Mouse (Mus musculus) heart, postnatal 10 days (tissue): Measurements from ENCODE around the gene Angptl7. TPM values are rescaled to one million over a fixed set of nuclear protein-coding genes. Genes with fewer than 3 reads are reported as not detected.
A peak's percentile ranks its signal among the peaks of the same experiment; 100 is the strongest.

Source experiments
- DNase-seq, 2 experiments: peaks; one replicate each; pipeline ENCODE4 v3.0.0; 2021
- intact Hi-C: fragments of 180-260 bp; cut with DNase I; formaldehyde crosslinking; loops from one replicate; pipeline ENCODE4 v1.15.1; 2025
- total RNA-seq, 2 experiments: library from RNA; stranded (reverse); gene quantifications; 2 replicates each; pipeline ENCODE4 v1.2.3; 2021

Gene Angptl7
- total RNA-seq, 2 experiments from 2014 or later = 3.3 to 4.8 TPM

GRCm38 (mm10) chr4:148495874-148496689 is 4.2 kb downstream of the Angptl7 start:
- no peak for DNase-seq
- intact Hi-C loops = no loop called here

DNA sequence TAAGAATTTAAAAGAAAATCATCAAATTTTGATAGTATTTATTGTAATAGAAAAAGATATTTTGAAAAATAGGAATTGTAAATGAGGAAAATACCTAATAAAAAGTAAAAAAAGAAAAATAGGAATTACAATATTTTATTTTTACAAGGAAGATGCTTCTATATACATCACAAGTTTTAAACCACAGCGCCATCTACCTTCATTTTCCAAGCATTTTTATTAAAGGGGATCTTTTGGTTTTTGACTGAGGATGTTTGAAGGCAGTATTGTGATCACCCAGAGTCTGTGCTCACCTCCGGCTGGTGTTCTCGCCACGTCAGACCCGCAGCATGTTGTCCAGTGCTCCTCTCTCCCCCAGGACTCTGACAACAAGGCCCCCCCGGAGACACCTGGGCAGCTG is 5.1 kb downstream of the Angptl7 start:
- intact Hi-C loops = no loop called here
- DNase-seq = no peak

DNA sequence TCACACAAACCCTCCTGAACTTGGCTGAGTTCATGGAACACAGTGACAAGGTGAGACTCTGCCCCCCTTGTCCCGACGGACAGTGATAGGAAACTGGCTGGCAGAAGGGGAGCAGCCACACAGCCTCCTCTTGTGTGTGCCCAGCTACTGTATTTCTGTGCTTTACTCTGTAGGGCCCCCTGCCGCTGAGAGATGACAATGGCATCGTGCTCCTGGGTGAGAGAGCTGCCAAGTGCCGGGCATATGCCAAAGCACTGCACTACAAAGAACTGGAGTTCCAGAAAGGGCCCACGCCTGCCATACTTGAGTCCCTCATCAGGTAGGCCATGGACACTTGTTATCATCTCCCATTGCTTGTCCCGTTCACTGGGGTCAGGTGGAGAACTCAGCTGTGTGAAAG is 8.8 kb downstream of the Angptl7 start:
- intact Hi-C loops = no loop called here
- DNase-seq = no peak

GRCm38 (mm10) chr4:148490502-148490901 is 9.8 kb downstream of the Angptl7 start:
- peak; percentile 29 to 31 for DNase-seq
- intact Hi-C loops = no loop called here

- intact Hi-C loops = no loop called here
- no peak for DNase-seq
Measured at GRCm38 (mm10) chr4:148487841-148488240, 12.4 kb downstream of the Angptl7 start.

DNA sequence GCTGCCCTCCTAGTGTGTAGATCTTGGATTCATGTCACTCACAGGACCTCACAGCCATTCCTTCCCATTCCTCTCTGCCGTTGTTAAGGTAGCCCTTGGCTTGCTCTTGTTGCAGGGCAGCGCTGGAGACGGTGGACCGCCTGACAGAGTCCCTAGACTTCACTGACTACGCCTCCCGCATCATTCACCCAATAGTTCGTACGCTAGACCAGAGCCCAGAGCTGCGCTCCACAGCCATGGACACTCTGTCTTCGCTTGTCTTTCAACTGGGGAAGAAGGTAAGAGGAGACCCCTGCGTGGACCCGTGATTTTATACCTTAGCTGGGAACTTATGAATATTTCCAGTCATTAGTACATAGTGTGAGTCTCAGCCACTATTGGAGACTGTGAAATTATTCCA is 15.7 kb downstream of the Angptl7 start:
- intact Hi-C loops = no loop called here
- no peak for DNase-seq

- intact Hi-C loops = no loop called here
- DNase-seq = no peak
Measured at GRCm38 (mm10) chr4:148481557-148482168, 18.6 kb downstream of the Angptl7 start.

DNA sequence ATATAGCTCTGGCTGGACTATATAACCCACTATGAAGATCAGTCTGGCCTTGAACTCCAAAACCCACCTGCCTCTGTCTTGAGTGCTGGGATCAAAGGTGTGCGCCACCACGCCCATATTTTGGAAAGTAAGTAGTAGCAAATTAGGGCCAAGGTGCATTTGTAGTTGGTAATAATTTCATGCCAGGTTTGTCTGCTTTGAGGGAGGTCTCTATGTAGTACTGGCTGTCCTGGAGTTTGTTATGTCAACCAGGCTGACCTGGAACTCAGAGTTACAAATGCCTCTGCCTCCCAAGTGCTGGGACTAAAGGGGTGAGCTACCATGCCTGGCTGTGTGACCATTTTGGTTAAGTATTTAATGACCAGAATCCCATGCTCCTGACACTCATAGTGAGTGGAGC is 20.0 kb downstream of the Angptl7 start:
- DNase-seq = no peak
- intact Hi-C loops = no loop called here

DNA sequence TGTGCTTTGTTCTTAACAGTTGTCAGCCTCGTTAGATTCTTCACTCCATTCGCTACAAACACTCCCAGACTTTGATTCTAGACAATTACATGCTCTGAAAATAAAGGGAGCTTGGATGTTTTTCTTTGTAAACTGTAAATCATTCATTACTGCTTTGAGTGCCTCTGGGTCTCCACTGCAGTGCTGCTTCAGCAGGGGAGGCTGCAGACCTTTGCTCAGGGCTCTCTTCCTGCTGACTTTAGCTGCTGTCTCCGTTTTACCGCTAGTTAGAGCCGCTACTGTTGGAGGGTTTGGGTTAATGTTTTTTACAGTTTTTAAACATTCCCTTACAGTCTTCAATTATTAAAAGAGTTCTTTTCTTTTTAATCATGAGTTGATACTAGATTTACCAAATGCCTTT is 26.8 kb downstream of the Angptl7 start:
- intact Hi-C loops = no loop called here
- no peak for DNase-seq

- DNase-seq = no peak
- intact Hi-C loops = no loop called here
Measured at GRCm38 (mm10) chr4:148472436-148473174, 27.7 kb downstream of the Angptl7 start.

GRCm38 (mm10) chr4:148471363-148471806 is 28.9 kb downstream of the Angptl7 start:
- no peak for DNase-seq
- intact Hi-C loops = no loop called here

- DNase-seq = peak in 1 of 2 experiments; percentile 16
- intact Hi-C loops = no loop called here
Measured at GRCm38 (mm10) chr4:148469487-148470252, 30.6 kb downstream of the Angptl7 start.

DNA sequence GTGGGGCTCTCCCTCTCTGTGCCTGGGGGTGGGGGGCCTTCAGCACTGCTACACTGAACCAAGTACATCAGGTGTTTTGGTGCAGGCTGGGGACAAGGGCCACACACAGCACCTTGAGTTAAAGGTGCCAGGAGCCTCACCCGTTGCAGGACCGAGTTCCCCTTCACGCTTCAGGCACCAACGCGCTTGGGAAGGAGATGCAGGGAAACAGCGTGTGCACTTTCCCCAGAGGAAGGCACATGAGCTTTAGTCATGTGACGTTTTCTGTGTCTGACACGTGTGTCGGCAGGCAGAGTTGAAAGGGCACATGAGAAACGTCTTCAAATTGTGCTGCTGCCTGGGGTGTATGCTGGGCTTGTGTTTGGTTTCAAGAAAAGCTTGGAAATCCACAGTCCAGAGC is 31.9 kb downstream of the Angptl7 start:
- DNase-seq = no peak
- intact Hi-C loops = no loop called here

DNA sequence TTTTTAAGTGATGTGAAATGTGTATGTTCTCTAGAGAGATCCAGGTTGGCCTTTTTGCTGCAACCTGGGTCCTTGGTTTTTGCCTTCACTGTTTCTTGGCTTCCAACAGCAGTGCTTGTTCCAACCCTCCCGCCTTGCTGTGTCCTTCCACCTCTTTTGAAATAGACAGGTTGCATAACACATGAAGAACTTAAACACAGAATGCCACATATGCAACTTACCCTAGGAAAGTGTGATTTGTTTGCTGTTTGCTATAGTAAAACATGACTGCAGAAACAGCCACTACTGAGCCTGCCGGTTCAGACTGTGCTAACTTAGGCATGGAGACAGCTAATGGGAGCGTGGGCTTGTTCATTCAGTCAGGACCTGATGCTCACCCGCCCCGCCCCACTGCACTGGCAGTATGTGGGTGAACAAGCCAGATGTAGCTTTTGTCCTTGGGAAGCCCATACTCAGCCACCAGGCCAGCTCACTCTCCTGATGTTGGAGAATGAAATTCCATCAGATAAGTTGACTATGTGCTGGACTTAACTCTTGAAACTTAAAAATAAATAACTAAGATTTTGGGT is 33.7 kb downstream of the Angptl7 start:
- DNase-seq = no peak
- intact Hi-C loops = no loop called here

- intact Hi-C loops = no loop called here
Measured at GRCm38 (mm10) chr4:148464869-148465268, 35.4 kb downstream of the Angptl7 start.

GRCm38 (mm10) chr4:148464301-148464700 is 36.0 kb downstream of the Angptl7 start:
- intact Hi-C loops = no loop called here
- no peak for DNase-seq

More at GRCm38 (mm10) chr4:148464869-148465268, 35.4 kb downstream of the Angptl7 start:
- DNase-seq = no peak

DNA sequence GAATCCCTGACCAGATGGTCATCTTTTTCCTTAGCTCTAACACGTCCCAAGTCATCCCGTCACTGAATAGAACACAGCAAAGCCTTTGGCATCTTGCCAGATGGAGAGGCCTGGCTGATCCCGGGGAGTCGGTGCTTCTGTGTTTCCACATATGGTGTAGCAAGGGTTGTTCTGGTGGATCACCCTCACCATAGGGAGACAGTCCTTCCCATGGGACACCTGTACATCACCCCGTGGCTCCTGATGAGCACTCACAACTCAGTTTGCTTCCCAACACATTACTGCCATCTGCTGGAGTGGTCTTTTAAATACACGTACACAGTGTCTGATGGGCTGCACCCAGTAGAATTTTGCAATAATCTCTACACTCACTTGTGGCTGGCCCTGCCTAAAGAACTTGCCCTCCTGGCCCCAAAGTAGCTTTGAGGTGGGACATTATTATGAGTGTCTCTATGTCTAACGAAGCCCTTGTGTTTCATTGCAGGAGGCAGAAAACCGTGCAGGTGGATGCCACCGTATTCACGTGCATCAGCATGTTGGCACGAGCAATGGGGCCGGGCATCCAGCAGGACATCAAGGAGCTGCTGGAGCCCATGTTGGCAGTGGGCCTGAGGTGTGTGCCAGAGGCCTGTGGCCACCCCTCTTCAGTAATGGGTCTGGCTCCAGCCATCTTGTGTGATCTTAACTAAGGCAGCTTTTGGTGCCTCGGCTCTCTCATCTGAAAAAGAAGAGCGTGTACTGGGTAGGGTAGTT is 36.9 kb downstream of the Angptl7 start:
- intact Hi-C loops = no loop called here
- peak; percentile 47 to 65 for DNase-seq

GRCm38 (mm10) chr4:148462717-148463116 is 37.5 kb downstream of the Angptl7 start:
- intact Hi-C loops = no loop called here
- DNase-seq = no peak

DNA sequence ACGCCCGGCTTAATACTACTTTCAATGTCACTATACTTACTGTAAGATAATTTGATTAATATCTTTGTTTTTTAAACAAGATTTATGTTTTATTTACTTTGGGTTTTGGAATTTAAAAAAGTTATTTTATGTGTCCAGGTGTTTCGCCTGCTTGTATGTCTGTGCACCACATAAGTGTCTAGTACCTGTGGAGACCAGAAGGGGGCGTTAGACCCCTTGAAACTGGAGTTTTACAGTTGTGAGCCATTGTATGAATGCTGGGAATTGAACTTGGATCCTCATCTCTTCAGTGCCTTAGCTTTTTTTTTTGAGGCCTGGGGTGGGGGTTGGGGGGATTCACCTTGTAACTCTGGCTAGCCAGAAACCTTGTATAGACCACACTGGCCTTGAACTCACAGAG is 38.5 kb downstream of the Angptl7 start:
- intact Hi-C loops = no loop called here
- no peak for DNase-seq
